Mouse (Mus musculus): Measurements from ENCODE around the gene Ano9.

DNA sequence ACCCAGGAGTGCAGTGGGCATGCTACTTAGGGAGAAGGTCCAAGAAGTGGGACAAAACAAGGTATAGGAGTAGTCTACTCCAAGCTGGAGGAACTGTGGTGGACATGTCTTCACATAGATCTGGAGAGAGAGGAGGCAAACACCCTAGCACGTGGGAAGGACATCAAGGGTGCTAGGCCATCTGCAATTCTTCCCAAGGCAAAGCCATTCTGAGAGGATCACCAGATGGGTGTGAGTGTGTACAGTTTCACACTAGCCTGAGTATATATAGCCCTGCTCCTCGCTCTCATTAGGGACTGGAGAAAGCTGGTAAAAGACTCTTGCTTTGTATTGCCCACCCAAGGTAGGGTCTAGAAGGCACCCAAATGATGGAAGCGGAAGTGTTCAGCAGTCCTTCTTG lies 54.3 kb downstream of the Ano9 start:
- TF ChIP-seq EP300 (IDR thresholded peaks at IDR 0.05; ENCODE audit: low read depth) (no peak), CTCF (IDR thresholded peaks at IDR 0.05; ENCODE audit: low read depth) (no peak)
